Mouse (Mus musculus): ENCODE results near the gene Clec2d. TPM values are rescaled to one million over a fixed set of nuclear protein-coding genes. Genes with fewer than 3 reads are reported as not detected.

The Clec2d gene
- total RNA-seq (2014; rRNA removed) = 521 and 532 TPM in 2 replicates
- 124 and 141 TPM in 2 replicates for polyA plus RNA-seq (2012; rRNA removed)

- H3K4me3 ChIP-seq (ENCODE audit: insufficient read depth, low read depth, low read length) = peak within 1 kb of the TSS; percentile 93
- no peaks in the 10 kb centered on the region for H3K27me3 ChIP-seq (ENCODE audit: control insufficient read depth, insufficient read depth, low read length)
- peaks cover 14% of the 10 kb centered on the region for H3K4me1 ChIP-seq (ENCODE audit: control insufficient read depth, insufficient read depth, low read length)
- WGBS = 0% methylated on average over 15 of the region's 15 CpGs
- peak; percentile 43 for TF ChIP-seq CTCF (IDR thresholded peaks at IDR 0.05; ENCODE audit: low read depth, low read length)
- TF ChIP-seq POLR2A (IDR thresholded peaks at IDR 0.05; ENCODE audit: extremely low read depth, insufficient read depth, low read length) = peak; percentile 81
- peaks cover 12% of the 10 kb centered on the region for H3K79me2 ChIP-seq (ENCODE audit: control insufficient read depth, insufficient read depth, low read length)
- H3K27ac ChIP-seq (replicated peaks; ENCODE audit: insufficient read depth, low read depth, low read length) = peak within 1 kb of the TSS; percentile 97
- peak; percentile 99 for DNase-seq (ENCODE audit: extremely low read depth, low read depth, low spot score)
- H3K9ac ChIP-seq (ENCODE audit: low read depth, low read length) = peak within 1 kb of the TSS; percentile 97
- H3K36me3 ChIP-seq (ENCODE audit: control insufficient read depth, insufficient read depth, low read length) = peaks cover 35% of the 10 kb centered on the region
Observed at GRCm38 (mm10) chr6:129180403-129181169, at the start of gene Clec2d. Clec2d (plus strand) TSS chr6:129180615.

- 0 out of 2 replicates have a peak overlapping the region, but pooled peaks have one; percentile 29 for H3K27ac ChIP-seq (replicated peaks; ENCODE audit: insufficient read depth, low read depth, low read length)
- no peak for TF ChIP-seq CTCF (IDR thresholded peaks at IDR 0.05; ENCODE audit: low read depth, low read length)
- TF ChIP-seq POLR2A (IDR thresholded peaks at IDR 0.05; ENCODE audit: extremely low read depth, insufficient read depth, low read length) = no peak
- DNase-seq (ENCODE audit: extremely low read depth, low read depth, low spot score) = peak; percentile 52
- WGBS = 81% methylated on average over 4 of the region's 4 CpGs
- H3K4me1 ChIP-seq (ENCODE audit: control insufficient read depth, insufficient read depth, low read length) = no peaks in the 10 kb centered on the region
- no peaks in the 10 kb centered on the region for H3K36me3 ChIP-seq (ENCODE audit: control insufficient read depth, insufficient read depth, low read length)
- no peak overlapping the region for H3K9ac ChIP-seq (ENCODE audit: low read depth, low read length)
- H3K27me3 ChIP-seq (ENCODE audit: control insufficient read depth, insufficient read depth, low read length) = no peaks in the 10 kb centered on the region
- no peaks in the 10 kb centered on the region for H3K79me2 ChIP-seq (ENCODE audit: control insufficient read depth, insufficient read depth, low read length)
- no peak overlapping the region for H3K4me3 ChIP-seq (ENCODE audit: insufficient read depth, low read depth, low read length)
Observed at GRCm38 (mm10) chr6:129132604-129133341, 47.6 kb upstream of the Clec2d start.

GRCm38 (mm10) chr6:129146812-129147211 is 33.6 kb upstream of the Clec2d start:
- no peak overlapping the region for H3K4me3 ChIP-seq (ENCODE audit: insufficient read depth, low read depth, low read length)
- no peaks in the 10 kb centered on the region for H3K36me3 ChIP-seq (ENCODE audit: control insufficient read depth, insufficient read depth, low read length)
- no peaks in the 10 kb centered on the region for H3K27me3 ChIP-seq (ENCODE audit: control insufficient read depth, insufficient read depth, low read length)
- peaks cover 9% of the 10 kb centered on the region for H3K4me1 ChIP-seq (ENCODE audit: control insufficient read depth, insufficient read depth, low read length)
- no peak overlapping the region for H3K27ac ChIP-seq (replicated peaks; ENCODE audit: insufficient read depth, low read depth, low read length)
- no peak overlapping the region for H3K9ac ChIP-seq (ENCODE audit: low read depth, low read length)
- WGBS = 23% methylated on average over 2 of the region's 2 CpGs
- H3K79me2 ChIP-seq (ENCODE audit: control insufficient read depth, insufficient read depth, low read length) = no peaks in the 10 kb centered on the region
- no peak for TF ChIP-seq CTCF (IDR thresholded peaks at IDR 0.05; ENCODE audit: low read depth, low read length)
- TF ChIP-seq POLR2A (IDR thresholded peaks at IDR 0.05; ENCODE audit: extremely low read depth, insufficient read depth, low read length) = no peak
- DNase-seq (ENCODE audit: extremely low read depth, low read depth, low spot score) = peak; percentile 93

GRCm38 (mm10) chr6:129160103-129160502 is 20.3 kb upstream of the Clec2d start:
- DNase-seq (ENCODE audit: extremely low read depth, low read depth, low spot score) = peak; percentile 100
- peaks cover 6% of the 10 kb centered on the region; the same call in 1 of the 2 replicates for H3K4me1 ChIP-seq (ENCODE audit: control insufficient read depth, insufficient read depth, low read length)
- H3K9ac ChIP-seq (ENCODE audit: low read depth, low read length) = no peak overlapping the region
- 22% methylated on average over 3 of the region's 3 CpGs for WGBS
- no peaks in the 10 kb centered on the region for H3K79me2 ChIP-seq (ENCODE audit: control insufficient read depth, insufficient read depth, low read length)
- H3K27me3 ChIP-seq (ENCODE audit: control insufficient read depth, insufficient read depth, low read length) = no peaks in the 10 kb centered on the region
- no peak overlapping the region for H3K4me3 ChIP-seq (ENCODE audit: insufficient read depth, low read depth, low read length)
- H3K36me3 ChIP-seq (ENCODE audit: control insufficient read depth, insufficient read depth, low read length) = no peaks in the 10 kb centered on the region
- TF ChIP-seq CTCF (IDR thresholded peaks at IDR 0.05; ENCODE audit: low read depth, low read length) (no peak), POLR2A (IDR thresholded peaks at IDR 0.05; ENCODE audit: extremely low read depth, insufficient read depth, low read length) (no peak)
- no peak overlapping the region for H3K27ac ChIP-seq (replicated peaks; ENCODE audit: insufficient read depth, low read depth, low read length)

GRCm38 (mm10) chr6:129161136-129161535 is 19.3 kb upstream of the Clec2d start:
- peak; percentile 83 for DNase-seq (ENCODE audit: extremely low read depth, low read depth, low spot score)
- peak overlapping the region; percentile 85 for H3K27ac ChIP-seq (replicated peaks; ENCODE audit: insufficient read depth, low read depth, low read length)
- no peak overlapping the region for H3K9ac ChIP-seq (ENCODE audit: low read depth, low read length)
- no peaks in the 10 kb centered on the region for H3K79me2 ChIP-seq (ENCODE audit: control insufficient read depth, insufficient read depth, low read length)
- no peaks in the 10 kb centered on the region for H3K27me3 ChIP-seq (ENCODE audit: control insufficient read depth, insufficient read depth, low read length)
- peaks cover 6% of the 10 kb centered on the region; the same call in 1 of the 2 replicates for H3K4me1 ChIP-seq (ENCODE audit: control insufficient read depth, insufficient read depth, low read length)
- no peak overlapping the region for H3K4me3 ChIP-seq (ENCODE audit: insufficient read depth, low read depth, low read length)
- no peak for TF ChIP-seq POLR2A (IDR thresholded peaks at IDR 0.05; ENCODE audit: extremely low read depth, insufficient read depth, low read length)
- TF ChIP-seq CTCF (IDR thresholded peaks at IDR 0.05; ENCODE audit: low read depth, low read length) = no peak
- H3K36me3 ChIP-seq (ENCODE audit: control insufficient read depth, insufficient read depth, low read length) = no peaks in the 10 kb centered on the region
- 44% methylated on average over 3 of the region's 3 CpGs for WGBS

Measured in liver, adult 2 months (tissue).